13 mouse cellular contexts compared by ENCODE assay signal in genomic region chr1:190137943-190138342, GRCm38 (mm10). TPM values are rescaled to one million over a fixed set of nuclear protein-coding genes. Genes with fewer than 3 reads are reported as not detected.
DNase-seq lines count a peak whose midpoint lies in the region; ATAC-seq lines count a peak whose summit lies in the region.
"Had no signal": no experiment of that assay in that cellular context is flagged by ENCODE, and none has a peak within 500 bp of the region (broad histone marks: within the 10 kb centered on the region; RNA-seq: fewer than 3 reads in every experiment).

No protein-coding gene starts in this region.

- no peak overlapping the region for H3K9ac ChIP-seq in hindbrain, embryonic 11.5 days (ENCODE audit: low read depth, low read length)
- no peak overlapping the region for H3K9ac ChIP-seq in neural tube, embryonic 12.5 days
- H3K9ac ChIP-seq: liver, postnatal 0 days had no signal

- no peaks in the 10 kb centered on the region for H3K27me3 ChIP-seq in hindbrain, embryonic 11.5 days (ENCODE audit: control insufficient read depth, insufficient read depth, low read length)
- H3K27me3 ChIP-seq in neural tube, embryonic 12.5 days (replicated peaks): no peaks in the 10 kb centered on the region

- no peaks in the 10 kb centered on the region for H3K36me3 ChIP-seq in hindbrain, embryonic 11.5 days (ENCODE audit: control insufficient read depth, insufficient read depth, low read length)
- H3K36me3 ChIP-seq in neural tube, embryonic 12.5 days: peaks cover 31% of the 10 kb centered on the region; the same call in 1 of the 2 replicates

- H3K4me1 ChIP-seq in hindbrain, embryonic 11.5 days (replicated peaks; ENCODE audit: control insufficient read depth, insufficient read depth, low read length): peaks cover 8% of the 10 kb centered on the region
- peaks cover 46% of the 10 kb centered on the region for H3K4me1 ChIP-seq in neural tube, embryonic 12.5 days

- no peaks in the 10 kb centered on the region for H3K9me3 ChIP-seq in hindbrain, embryonic 11.5 days (ENCODE audit: control insufficient read depth, low read length)
- H3K9me3 ChIP-seq in neural tube, embryonic 12.5 days: no peaks in the 10 kb centered on the region

- WGBS in hindbrain, embryonic 11.5 days: 65% methylated on average over 10 of the region's 10 CpGs
- 41% methylated on average over 10 of the region's 10 CpGs for WGBS in neural tube, embryonic 12.5 days

- ATAC-seq in hindbrain, embryonic 11.5 days (ENCODE audit: low FRiP score): 0 out of 2 replicates have a peak, but pooled peaks have one; percentile 38
- ATAC-seq in neural tube, embryonic 12.5 days (ENCODE audit: low FRiP score, low read depth): peak; percentile 77; the same call in 1 of the 2 replicates
- ATAC-seq: inflammation-experienced regulatory T-cells, adult 6 months; liver, postnatal 0 days had no signal

- intact Hi-C loops in left cerebral cortex, postnatal 4 days (cut with DNase I): no loop called here

- H3K4me2 ChIP-seq in hindbrain, embryonic 11.5 days (replicated peaks; ENCODE audit: low read depth, low read length): no peak overlapping the region
- H3K4me2 ChIP-seq in neural tube, embryonic 12.5 days (replicated peaks): no peak overlapping the region

- peak overlapping the region; percentile 78 for H3K27ac ChIP-seq in hindbrain, embryonic 11.5 days (ENCODE audit: low read depth, low read length)
- H3K27ac ChIP-seq in neural tube, embryonic 12.5 days: peak overlapping the region; percentile 50; the same call in 1 of the 2 replicates
- H3K27ac ChIP-seq: left cerebral cortex, adult 2 months had no signal

- H3K4me3 ChIP-seq in hindbrain, embryonic 11.5 days (ENCODE audit: low read depth, low read length): no peak overlapping the region
- no peak overlapping the region for H3K4me3 ChIP-seq in neural tube, embryonic 12.5 days
- H3K4me3 ChIP-seq: erythroblast, embryonic 14.5 days; left cerebral cortex, adult 2 months had no signal

- peak; percentile 85 for DNase-seq in left cerebral cortex, postnatal 4 days
- no peak for DNase-seq in left cerebral cortex, adult 9 months (ENCODE audit: low spot score in 2 of 2)
- DNase-seq in cerebellum, adult 9-11 months: peak; percentile 29
- DNase-seq in hindbrain, embryonic 11.5 days (ENCODE audit: low spot score): no peak
- no peak for DNase-seq in embryo, embryonic 11 days
- DNase-seq in kidney, adult 8-10 months: no peak
- no peak for DNase-seq in spleen, postnatal 4 days (ENCODE audit: low spot score in 2 of 2)
- DNase-seq: liver, postnatal 0 days had no signal

RNA-seq across cellular contexts. Expression of gene Prox1, which starts 32.6 kb away (rescaled TPM):
- total RNA-seq in left cerebral cortex, postnatal 4 days (2021): 10 to 100 TPM; 11.6 to 16.3 TPM
- 8.5 and 9.0 TPM in 2 replicates for polyA plus RNA-seq in hindbrain, embryonic 11.5 days (2014; fragmentation: Nextera tagmentation; extraction: Ambion mirVana)
- polyA plus RNA-seq in neural tube, embryonic 12.5 days (2016; fragmentation: Nextera tagmentation; extraction: Ambion mirVana): 17.7 and 18.6 TPM in 2 replicates
- total RNA-seq: granulocyte monocyte progenitor cell, adult 5-6 weeks had no signal

Comparison
In these comparisons a context has a peak if more than half of its experiments do, and no peak if none do; other contexts are left out.
1. DNase-seq: peak in left cerebral cortex, postnatal 4 days (single experiment) and cerebellum, adult 9-11 months (single experiment); none in left cerebral cortex, adult 9 months (0 of 2), hindbrain, embryonic 11.5 days (single experiment), embryo, embryonic 11 days (single experiment), kidney, adult 8-10 months (0 of 2) and spleen, postnatal 4 days (0 of 2).